Mouse (Mus musculus) MEL (cell line): Measurements from ENCODE around the gene Plxnc1. TPM values are rescaled to one million over a fixed set of nuclear protein-coding genes. Genes with fewer than 3 reads are reported as not detected.

Source experiments
- DNase-seq: peaks from one replicate; pipeline ENCODE4 v3.0.0; 2011; ENCODE audit warnings: low read depth, low spot score
- H3K27ac ChIP-seq: 2 replicates; pipeline ENCODE4 v1.5.1; 2012; ENCODE audit warnings: low read depth, mild to moderate bottlenecking, control low read depth, low read length, moderate library complexity; ENCODE audit not compliant: control insufficient read depth
- H3K27me3 ChIP-seq, 2 experiments: fragments of 150-350 bp in 1 of 2; sonication (generic) in 1 of 2; 2 replicates each; pipeline ENCODE4 v1.6.1; 2012; ENCODE audit warnings: low read length in 2 of 2, mild to moderate bottlenecking in 2 of 2, improper control_type of control experiment in 1 of 2, moderate library complexity in 1 of 2; ENCODE audit not compliant: insufficient read depth in 2 of 2, control insufficient read depth in 1 of 2
- H3K36me3 ChIP-seq, 2 experiments: 2 replicates each; pipeline ENCODE4 v1.6.1; 2012 to 2014; ENCODE audit warnings: low read length in 2 of 2, improper control_type of control experiment in 1 of 2, inconsistent platforms in 1 of 2, mild to moderate bottlenecking in 1 of 2; ENCODE audit not compliant: insufficient read depth in 2 of 2, control insufficient read depth in 1 of 2
- H3K4me1 ChIP-seq, 2 experiments: fragments of 150-350 bp in 1 of 2; sonication (generic) in 1 of 2; 2 replicates each; pipeline ENCODE4 v1.6.1; 2012; ENCODE audit warnings: low read length in 2 of 2, improper control_type of control experiment in 1 of 2, mild to moderate bottlenecking in 1 of 2; ENCODE audit not compliant: insufficient read depth in 2 of 2, control insufficient read depth in 1 of 2
- H3K4me3 ChIP-seq, 2 experiments: fragments of 150-350 bp in 1 of 2; sonication (generic) in 1 of 2; 2 replicates each; pipeline ENCODE4 v1.5.1; 2012; ENCODE audit warnings: low read depth in 2 of 2, low read length in 2 of 2, mild to moderate bottlenecking in 2 of 2, moderate library complexity in 2 of 2, control low read depth in 1 of 2, improper control_type of control experiment in 1 of 2; ENCODE audit not compliant: control insufficient read depth in 1 of 2, insufficient read depth in 1 of 2
- H3K79me2 ChIP-seq: 2 replicates; pipeline ENCODE4 v1.6.1; 2012; ENCODE audit warnings: mild to moderate bottlenecking, low read length, moderate library complexity; ENCODE audit not compliant: control insufficient read depth, poor library complexity, insufficient read depth
- H3K9ac ChIP-seq: 2 replicates; pipeline ENCODE4 v1.6.1; 2012; ENCODE audit warnings: low read depth, mild to moderate bottlenecking, control low read depth, low read length, moderate library complexity; ENCODE audit not compliant: control insufficient read depth, poor library complexity, severe bottlenecking
- H3K9me3 ChIP-seq: fragments of 150-350 bp; sonication (generic); replicated peaks from 2 replicates; pipeline ENCODE4 v1.6.1; 2012; ENCODE audit warnings: mild to moderate bottlenecking, low read length, improper control_type of control experiment, moderate library complexity; ENCODE audit not compliant: insufficient read depth
- BHLHE40 ChIP-seq: IDR thresholded peaks from 2 replicates; pipeline ENCODE4 v1.6.1; 2012; ENCODE audit warnings: low read depth, mild to moderate bottlenecking, inconsistent platforms, low read length, improper control_type of control experiment, borderline replicate concordance
- CHD1 ChIP-seq: IDR thresholded peaks from 2 replicates; pipeline ENCODE4 v1.6.1; 2012; ENCODE audit warnings: low read depth, mild to moderate bottlenecking, inconsistent platforms, low read length, improper control_type of control experiment
- CHD2 ChIP-seq: IDR thresholded peaks from 2 replicates; pipeline ENCODE4 v1.6.1; 2011; ENCODE audit warnings: low read length, improper control_type of control experiment
- CTCF ChIP-seq, 3 experiments: IDR thresholded peaks in 2 of 3; conservative IDR thresholded peaks in 1 of 3; 2 replicates each; pipeline ENCODE4 v1.5.1; 2011 to 2012; ENCODE audit warnings: low read length in 3 of 3, low read depth in 2 of 3, mild to moderate bottlenecking in 2 of 3, improper control_type of control experiment in 1 of 3, inconsistent platforms in 1 of 3, mixed read lengths in 1 of 3, moderate library complexity in 1 of 3; ENCODE audit not compliant: control insufficient read depth in 1 of 3, insufficient read depth in 1 of 3, poor library complexity in 1 of 3, severe bottlenecking in 1 of 3
- E2F4 ChIP-seq: IDR thresholded peaks from 2 replicates; pipeline ENCODE4 v1.6.1; 2011; ENCODE audit warnings: low read depth, low read length, improper control_type of control experiment, borderline replicate concordance
- ELF1 ChIP-seq: IDR thresholded peaks from 2 replicates; pipeline ENCODE4 v1.6.1; 2014; ENCODE audit warnings: low read depth, mild to moderate bottlenecking, inconsistent platforms, low read length, improper control_type of control experiment, moderate library complexity
- GABPA ChIP-seq: IDR thresholded peaks from 2 replicates; pipeline ENCODE4 v1.6.1; 2012; ENCODE audit warnings: low read depth, mild to moderate bottlenecking, inconsistent platforms, low read length, improper control_type of control experiment, moderate library complexity
- HCFC1 ChIP-seq: IDR thresholded peaks from 2 replicates; pipeline ENCODE4 v1.6.1; 2012; ENCODE audit warnings: low read depth, mild to moderate bottlenecking, inconsistent platforms, low read length, improper control_type of control experiment, moderate library complexity
- JUND ChIP-seq: IDR thresholded peaks from 2 replicates; pipeline ENCODE4 v1.6.1; 2011; ENCODE audit warnings: low read depth, mild to moderate bottlenecking, improper control_type of control experiment, low read length
- KAT2A ChIP-seq: conservative IDR thresholded peaks from 2 replicates; pipeline ENCODE4 v1.6.1; 2012; ENCODE audit warnings: low read depth, low read length, improper control_type of control experiment, inconsistent platforms
- MAZ ChIP-seq: IDR thresholded peaks from 2 replicates; pipeline ENCODE4 v1.6.1; 2012; ENCODE audit warnings: low read depth, mild to moderate bottlenecking, inconsistent platforms, low read length, improper control_type of control experiment
- MEF2A ChIP-seq: IDR thresholded peaks from 2 replicates; pipeline ENCODE4 v1.6.1; 2014; ENCODE audit warnings: low read depth, mild to moderate bottlenecking, inconsistent platforms, low read length, improper control_type of control experiment; ENCODE audit not compliant: poor library complexity, insufficient replicate concordance, severe bottlenecking; ENCODE audit errors: extremely low read depth
- MXI1 ChIP-seq: IDR thresholded peaks from 2 replicates; pipeline ENCODE4 v1.6.1; 2011; ENCODE audit warnings: mild to moderate bottlenecking, low read depth, low read length, improper control_type of control experiment
- MYC ChIP-seq: IDR thresholded peaks from 2 replicates; pipeline ENCODE4 v1.6.1; 2011; ENCODE audit warnings: low read depth, mild to moderate bottlenecking, low read length, improper control_type of control experiment, moderate library complexity
- POLR2A ChIP-seq, 2 experiments: IDR thresholded peaks; 2 replicates each; pipeline ENCODE4 v1.6.1; 2011 to 2012; ENCODE audit warnings: low read length in 2 of 2, mild to moderate bottlenecking in 2 of 2, control low read depth in 1 of 2, improper control_type of control experiment in 1 of 2, low read depth in 1 of 2, moderate library complexity in 1 of 2; ENCODE audit not compliant: control insufficient read depth in 1 of 2, insufficient read depth in 1 of 2, poor library complexity in 1 of 2
- POLR2AphosphoS5 ChIP-seq: IDR thresholded peaks from 2 replicates; pipeline ENCODE4 v1.6.1; 2012; ENCODE audit warnings: low read depth, borderline replicate concordance, mild to moderate bottlenecking, inconsistent platforms, low read length, moderate library complexity, mixed read lengths
- RCOR1 ChIP-seq: IDR thresholded peaks from 2 replicates; pipeline ENCODE4 v1.6.1; 2012; ENCODE audit warnings: low read depth, mild to moderate bottlenecking, inconsistent platforms, low read length, improper control_type of control experiment
- SIN3A ChIP-seq: IDR thresholded peaks from 2 replicates; pipeline ENCODE4 v1.6.1; 2012; ENCODE audit warnings: low read length, improper control_type of control experiment, inconsistent platforms
- TAL1 ChIP-seq: IDR thresholded peaks from 2 replicates; pipeline ENCODE4 v1.6.1; 2012; ENCODE audit warnings: mild to moderate bottlenecking, inconsistent platforms, low read length, moderate library complexity, mixed read lengths
- UBTF ChIP-seq: IDR thresholded peaks from 2 replicates; pipeline ENCODE4 v1.6.1; 2012; ENCODE audit warnings: low read depth, mild to moderate bottlenecking, inconsistent platforms, low read length, improper control_type of control experiment, moderate library complexity, borderline replicate concordance; ENCODE audit not compliant: insufficient read depth
- USF1 ChIP-seq: IDR thresholded peaks from 2 replicates; pipeline ENCODE4 v1.6.1; 2014; ENCODE audit warnings: low read depth, mild to moderate bottlenecking, inconsistent platforms, low read length, improper control_type of control experiment, moderate library complexity
- USF2 ChIP-seq, 2 experiments: IDR thresholded peaks; 2 replicates each; pipeline ENCODE4 v1.6.1; 2011 to 2012; ENCODE audit warnings: improper control_type of control experiment in 2 of 2, low read length in 2 of 2, borderline replicate concordance in 1 of 2, inconsistent platforms in 1 of 2, low read depth in 1 of 2, mild to moderate bottlenecking in 1 of 2; ENCODE audit not compliant: insufficient read depth in 1 of 2
- ZKSCAN1 ChIP-seq: IDR thresholded peaks from 2 replicates; pipeline ENCODE4 v1.6.1; 2012; ENCODE audit warnings: low read depth, mild to moderate bottlenecking, inconsistent platforms, low read length, improper control_type of control experiment, moderate library complexity
- polyA plus RNA-seq, 2 experiments: library from polyadenylated mRNA; stranded (reverse) in 1 of 2; unstranded in 1 of 2; fragments of >175 nt in 1 of 2; fragments of >200 nt in 1 of 2; gene quantifications; 2 replicates each; pipeline versions ENCODE4 v1.2.1 to v1.2.4; 2012; ENCODE audit warnings: low replicate concordance in 2 of 2, low read depth in 1 of 2; ENCODE audit not compliant: insufficient read length in 2 of 2, insufficient read depth in 1 of 2, missing spikeins in 1 of 2
- total RNA-seq: library from RNA; depleted of rRNA; stranded (reverse); fragments of 300-350 nt; gene quantifications from 2 replicates; pipeline ENCODE4 v1.2.3, GENCODE M21; 2012

The Plxnc1 gene
- total and polyA plus RNA-seq, 3 experiments, result 15.1 to 30.1 TPM; not detected in 1

GRCm38 (mm10) chr10:94827325-94827724 lies 117.3 kb downstream of the Plxnc1 start:
- H3K36me3 ChIP-seq, result peaks cover 20 to 21% of the 10 kb centered on the region in 2 experiments
- H3K4me1 ChIP-seq, result peaks cover 10 to 18% of the 10 kb centered on the region in 2 experiments; a peak in 3 of 4 replicates
- H3K9ac ChIP-seq, result no peak overlapping the region
- no peaks in the 10 kb centered on the region for H3K27me3 ChIP-seq
- TF ChIP-seq HCFC1 (no peak), MAZ (no peak), CHD1 (no peak), E2F4 (no peak), ELF1 (no peak), POLR2A (IDR thresholded peaks at IDR 0.05; ENCODE audit: control insufficient read depth in 1 of 2, insufficient read depth in 1 of 2, low read depth in 1 of 2, low read length in 2 of 2, poor library complexity in 1 of 2) (no peak), TAL1 (no peak), UBTF (no peak), MXI1 (no peak), BHLHE40 (no peak), USF2 (IDR thresholded peaks at IDR 0.05; ENCODE audit: borderline replicate concordance in 1 of 2, insufficient read depth in 1 of 2, low read depth in 1 of 2, low read length in 2 of 2) (no peak), JUND (no peak), MEF2A (no peak), KAT2A (no peak), GABPA (no peak), MYC (no peak), POLR2AphosphoS5 (no peak), CTCF (IDR thresholded peaks at IDR 0.05 in 2 of 3, conservative IDR thresholded peaks at IDR 0.05 in 1 of 3; ENCODE audit: control insufficient read depth in 1 of 3, insufficient read depth in 1 of 3, low read depth in 2 of 3, low read length in 3 of 3, poor library complexity in 1 of 3, severe bottlenecking in 1 of 3) (no peak)
- no peaks in the 10 kb centered on the region for H3K9me3 ChIP-seq
- H3K27ac ChIP-seq, result no peak overlapping the region; the same call in 1 of the 2 replicates
- no peaks in the 10 kb centered on the region for H3K79me2 ChIP-seq
- no peak for DNase-seq
- H3K4me3 ChIP-seq, result no peak overlapping the region

GRCm38 (mm10) chr10:94826436-94826835 lies 118.2 kb downstream of the Plxnc1 start:
- H3K4me1 ChIP-seq, result peaks cover 10 to 18% of the 10 kb centered on the region in 2 experiments; a peak in 3 of 4 replicates
- no peak overlapping the region for H3K4me3 ChIP-seq
- TF ChIP-seq POLR2A (IDR thresholded peaks at IDR 0.05; ENCODE audit: control insufficient read depth in 1 of 2, insufficient read depth in 1 of 2, low read depth in 1 of 2, low read length in 2 of 2, poor library complexity in 1 of 2) (no peak), SIN3A (no peak), BHLHE40 (no peak), MYC (no peak), ZKSCAN1 (no peak), USF1 (no peak), CTCF (IDR thresholded peaks at IDR 0.05 in 2 of 3, conservative IDR thresholded peaks at IDR 0.05 in 1 of 3; ENCODE audit: control insufficient read depth in 1 of 3, insufficient read depth in 1 of 3, low read depth in 2 of 3, low read length in 3 of 3, poor library complexity in 1 of 3, severe bottlenecking in 1 of 3) (no peak), HCFC1 (no peak), CHD1 (no peak), RCOR1 (no peak), CHD2 (no peak), MEF2A (no peak), GABPA (no peak)

More at GRCm38 (mm10) chr10:94826436-94826835, 118.2 kb downstream of the Plxnc1 start:
- DNase-seq, result no peak
- Histone ChIP-seq H3K9ac (no peak overlapping the region), H3K36me3 (peaks cover 20 to 23% of the 10 kb centered on the region in 2 experiments), H3K27me3 (no peaks in the 10 kb centered on the region), H3K9me3 (no peaks in the 10 kb centered on the region), H3K79me2 (no peaks in the 10 kb centered on the region), H3K27ac (no peak overlapping the region)
